Mouse (Mus musculus): Measurements from ENCODE around the gene Wwox.

The Wwox gene

DNA sequence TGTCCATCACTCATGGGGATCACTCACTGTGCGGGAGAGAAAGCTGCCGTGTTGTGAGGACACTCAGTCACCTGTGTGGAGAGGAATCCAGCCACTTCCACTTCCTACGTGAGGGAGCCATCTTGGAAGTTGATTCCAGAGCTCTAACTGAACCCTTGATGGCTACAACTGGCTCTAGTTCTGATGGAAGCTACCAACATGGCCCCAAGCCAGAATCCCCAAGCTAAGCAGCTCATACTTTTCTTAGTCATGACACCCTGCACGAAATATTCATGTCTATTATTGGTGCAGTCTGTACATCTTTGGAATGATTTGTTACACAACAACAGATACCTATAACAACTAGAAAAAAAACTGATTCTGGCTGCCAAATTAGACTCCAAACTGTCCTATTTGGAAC is 523.8 kb downstream of the Wwox start:
- DNase-seq (ENCODE audit: low spot score in 2 of 2) = no peak

DNA sequence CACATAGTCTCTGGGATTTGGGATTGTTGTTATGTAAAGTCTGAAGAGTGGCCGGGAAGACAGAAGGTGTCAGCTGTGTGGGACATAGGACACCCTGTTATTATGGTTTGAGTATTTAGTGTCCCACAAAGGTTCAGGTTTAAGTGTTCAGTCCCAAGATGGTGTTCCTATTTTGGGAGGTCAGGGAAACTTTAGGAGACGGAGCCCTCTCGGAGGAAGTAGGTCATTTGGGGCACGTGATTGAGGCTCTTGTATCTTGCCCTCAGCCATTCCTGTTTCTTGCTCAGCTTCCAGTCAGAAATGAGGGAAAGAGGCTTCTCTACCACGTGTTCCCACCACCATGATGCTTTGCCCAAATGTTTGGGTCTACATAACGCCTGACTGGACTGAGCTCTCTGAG is 524.8 kb downstream of the Wwox start:
- no peak for DNase-seq (ENCODE audit: low spot score in 2 of 2)

DNA sequence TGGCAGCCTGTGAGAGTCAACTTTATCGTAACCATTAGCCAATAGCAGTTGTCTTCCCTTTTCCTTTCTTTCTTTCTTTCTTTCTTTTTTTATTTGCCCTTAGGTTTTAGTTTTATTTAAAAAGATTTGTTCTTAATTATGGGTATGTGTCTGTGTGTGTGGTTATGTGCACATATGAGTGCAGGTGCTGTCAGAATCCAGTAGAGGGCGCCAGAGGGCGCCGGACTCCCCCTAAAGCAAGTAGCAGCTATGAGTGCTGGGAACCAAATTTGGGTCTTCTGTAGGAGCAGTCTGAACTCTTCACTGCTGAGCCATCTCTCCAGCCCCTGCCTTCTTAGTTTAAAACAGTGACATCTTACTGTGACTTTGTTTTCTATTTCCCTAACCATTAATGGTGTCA is 529.4 kb downstream of the Wwox start:
- DNase-seq (ENCODE audit: low spot score in 2 of 2) = no peak

- peak; percentile 68 to 93 for DNase-seq (ENCODE audit: low spot score in 2 of 2)
Measured at GRCm38 (mm10) chr8:114971378-114971777, 531.9 kb downstream of the Wwox start.

DNA sequence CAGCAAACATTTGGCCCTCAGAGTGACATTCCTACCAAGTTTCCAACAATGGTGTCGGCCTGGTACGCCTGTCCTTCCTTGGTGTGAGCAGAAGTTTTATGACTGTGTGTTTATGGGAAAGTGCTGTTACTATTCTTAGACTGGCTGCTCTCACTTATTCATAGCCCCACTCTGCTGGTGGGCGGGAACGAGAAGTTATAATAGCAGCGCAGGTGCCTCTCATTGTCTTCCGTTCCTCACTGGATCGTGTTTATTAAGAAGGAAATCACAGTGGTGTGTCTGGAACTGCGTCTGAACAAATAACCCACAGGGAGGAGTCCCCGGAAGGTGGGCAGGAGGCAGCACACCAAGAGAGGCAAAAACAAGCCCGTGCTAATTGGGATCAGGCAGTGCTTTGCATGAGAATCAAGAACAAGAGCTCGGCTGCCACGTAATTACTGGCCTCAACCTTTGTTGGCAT is 533.6 kb downstream of the Wwox start:
- DNase-seq (ENCODE audit: low spot score in 2 of 2) = no peak

DNA sequence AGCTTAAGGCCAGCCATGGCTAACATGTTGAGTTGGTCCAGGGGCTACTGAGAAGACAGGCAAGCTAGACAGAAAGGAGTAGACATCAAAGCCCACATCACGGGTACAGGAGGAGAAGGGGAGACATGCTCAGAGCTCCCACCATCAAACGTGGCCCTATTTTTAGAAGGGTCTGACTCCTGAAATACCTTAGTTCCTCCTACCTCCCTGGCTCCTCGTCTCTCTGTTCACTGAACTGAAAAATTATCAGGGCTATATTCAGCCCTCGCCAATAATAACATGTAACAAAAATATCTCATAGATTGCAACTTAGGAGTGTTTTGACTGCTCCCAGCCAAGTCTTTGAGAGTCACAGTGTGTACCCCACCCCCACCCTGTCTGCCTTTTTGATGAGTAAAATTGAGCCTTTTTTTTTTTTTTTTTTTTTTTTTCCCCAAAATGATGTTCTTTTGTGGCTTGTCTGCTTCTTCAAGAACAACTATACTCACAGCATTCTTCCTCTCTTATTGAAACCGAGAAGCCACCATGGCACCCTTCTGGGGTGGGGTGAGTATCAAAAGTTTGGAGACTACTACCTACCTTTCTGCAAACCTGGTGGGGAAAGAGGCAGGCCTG is 535.0 kb downstream of the Wwox start:
- no peak for DNase-seq (ENCODE audit: low spot score in 2 of 2)

DNA sequence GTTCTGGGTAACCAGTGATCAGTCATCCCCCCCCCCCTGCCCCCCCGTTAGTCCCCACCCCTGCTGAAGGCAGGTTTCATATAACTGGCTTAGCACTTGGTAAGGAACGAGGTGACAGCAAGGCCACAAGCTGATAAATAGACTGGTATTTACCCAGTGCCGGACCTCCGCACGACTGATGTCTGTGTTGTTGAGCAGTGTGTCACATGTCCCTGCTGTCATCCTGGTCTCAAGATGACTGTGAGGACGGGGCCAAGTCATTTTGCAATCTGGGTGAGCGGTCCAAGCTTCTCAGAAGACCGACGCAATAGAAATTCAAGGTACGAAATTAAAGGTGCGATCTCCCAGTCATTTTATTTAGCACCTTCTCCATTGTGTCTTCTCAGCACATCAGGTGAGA is 538.3 kb downstream of the Wwox start:
- no peak for DNase-seq (ENCODE audit: low spot score in 2 of 2)

GRCm38 (mm10) chr8:114978206-114978960 is 538.9 kb downstream of the Wwox start:
- no peak for DNase-seq (ENCODE audit: low spot score in 2 of 2)

DNA sequence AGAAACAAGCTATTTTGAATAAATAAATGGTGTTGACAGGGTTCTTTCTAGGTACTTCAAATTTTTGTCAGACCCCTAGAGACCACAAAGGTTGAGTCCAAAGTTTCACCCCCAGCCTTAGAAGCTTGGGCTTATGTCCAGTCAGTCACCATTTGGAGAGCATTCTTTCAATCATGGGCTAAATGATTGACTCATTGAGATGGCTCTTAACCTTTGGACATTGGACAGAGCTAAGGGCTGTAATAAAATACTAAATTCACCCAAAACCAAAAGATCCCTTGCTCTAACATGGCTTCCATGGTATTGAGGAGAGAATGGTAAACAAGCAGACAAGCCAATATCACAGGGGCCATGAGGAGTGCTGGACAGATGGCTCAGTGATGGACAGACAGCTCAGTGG is 540.2 kb downstream of the Wwox start:
- DNase-seq (ENCODE audit: low spot score in 2 of 2) = no peak

DNA sequence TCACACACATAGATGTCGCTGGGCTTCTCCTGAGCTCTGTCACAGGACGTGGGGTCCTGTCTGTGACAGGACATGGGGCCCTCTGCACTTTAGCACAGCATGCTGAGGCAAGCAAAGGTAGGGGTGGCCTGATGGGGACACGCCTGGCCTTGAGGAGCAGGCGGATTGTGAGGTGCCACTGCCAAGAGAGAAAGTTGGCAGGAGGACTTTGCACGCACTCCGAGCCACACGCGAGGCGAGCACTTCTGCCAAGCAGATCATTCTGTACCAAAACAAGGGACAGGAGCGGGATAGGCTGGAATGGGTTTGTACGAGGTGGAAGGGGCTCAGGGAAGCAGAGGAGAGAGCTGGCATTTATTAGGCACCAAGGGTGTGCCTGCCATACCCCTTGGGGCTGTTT is 543.3 kb downstream of the Wwox start:
- DNase-seq (ENCODE audit: low spot score in 2 of 2) = no peak

GRCm38 (mm10) chr8:114984500-114984899 is 545.0 kb downstream of the Wwox start:
- DNase-seq (ENCODE audit: low spot score in 2 of 2) = no peak

GRCm38 (mm10) chr8:114985996-114986395 is 546.5 kb downstream of the Wwox start:
- peak; percentile 66 to 71 for DNase-seq (ENCODE audit: low spot score in 2 of 2)

GRCm38 (mm10) chr8:114986971-114987370 is 547.5 kb downstream of the Wwox start:
- DNase-seq (ENCODE audit: low spot score in 2 of 2) = no peak

DNA sequence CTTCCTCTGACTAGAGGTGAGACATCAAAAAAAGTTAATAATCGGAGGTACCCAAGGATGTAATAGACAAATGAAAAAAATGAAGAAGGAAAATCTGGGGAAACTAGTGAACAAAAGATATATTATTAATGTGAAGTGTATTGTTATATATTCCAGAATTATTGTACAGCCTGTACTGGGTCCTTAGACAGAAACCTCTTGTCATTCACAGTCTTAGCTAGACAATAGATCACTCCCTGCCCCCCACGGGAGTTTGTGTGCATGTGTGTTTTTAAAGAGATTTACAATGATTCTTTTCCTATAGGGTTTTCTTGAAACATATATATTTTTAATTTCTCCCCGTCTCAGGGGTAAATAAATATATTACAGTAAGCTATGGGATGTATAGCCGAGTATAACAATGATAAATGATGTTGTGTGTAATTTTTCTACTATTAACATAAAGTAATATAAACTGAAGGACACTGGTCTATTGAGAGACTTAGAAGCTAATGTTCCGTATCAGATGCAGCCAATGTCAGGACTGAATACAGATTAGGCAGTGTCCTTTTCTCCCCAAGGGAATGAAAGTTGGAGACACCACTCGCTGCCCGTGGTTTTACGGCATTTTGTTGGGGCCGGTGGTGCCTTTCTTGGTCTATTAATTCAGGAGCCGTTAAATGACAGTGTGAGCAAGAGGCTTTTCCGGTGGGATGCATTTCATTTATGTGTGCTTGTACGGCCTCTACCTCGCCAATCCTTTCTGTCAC is 551.6 kb downstream of the Wwox start:
- DNase-seq (ENCODE audit: low spot score in 2 of 2) = no peak

- no peak for DNase-seq (ENCODE audit: low spot score in 2 of 2)
Measured at GRCm38 (mm10) chr8:115000736-115001135, 561.3 kb downstream of the Wwox start.

GRCm38 (mm10) chr8:115005021-115005420 is 565.6 kb downstream of the Wwox start:
- DNase-seq (ENCODE audit: low spot score in 2 of 2) = no peak

GRCm38 (mm10) chr8:115006561-115006960 is 567.1 kb downstream of the Wwox start:
- no peak for DNase-seq (ENCODE audit: low spot score in 2 of 2)

- no peak for DNase-seq (ENCODE audit: low spot score in 2 of 2)
Measured at GRCm38 (mm10) chr8:115007280-115007679, 567.8 kb downstream of the Wwox start.

DNA sequence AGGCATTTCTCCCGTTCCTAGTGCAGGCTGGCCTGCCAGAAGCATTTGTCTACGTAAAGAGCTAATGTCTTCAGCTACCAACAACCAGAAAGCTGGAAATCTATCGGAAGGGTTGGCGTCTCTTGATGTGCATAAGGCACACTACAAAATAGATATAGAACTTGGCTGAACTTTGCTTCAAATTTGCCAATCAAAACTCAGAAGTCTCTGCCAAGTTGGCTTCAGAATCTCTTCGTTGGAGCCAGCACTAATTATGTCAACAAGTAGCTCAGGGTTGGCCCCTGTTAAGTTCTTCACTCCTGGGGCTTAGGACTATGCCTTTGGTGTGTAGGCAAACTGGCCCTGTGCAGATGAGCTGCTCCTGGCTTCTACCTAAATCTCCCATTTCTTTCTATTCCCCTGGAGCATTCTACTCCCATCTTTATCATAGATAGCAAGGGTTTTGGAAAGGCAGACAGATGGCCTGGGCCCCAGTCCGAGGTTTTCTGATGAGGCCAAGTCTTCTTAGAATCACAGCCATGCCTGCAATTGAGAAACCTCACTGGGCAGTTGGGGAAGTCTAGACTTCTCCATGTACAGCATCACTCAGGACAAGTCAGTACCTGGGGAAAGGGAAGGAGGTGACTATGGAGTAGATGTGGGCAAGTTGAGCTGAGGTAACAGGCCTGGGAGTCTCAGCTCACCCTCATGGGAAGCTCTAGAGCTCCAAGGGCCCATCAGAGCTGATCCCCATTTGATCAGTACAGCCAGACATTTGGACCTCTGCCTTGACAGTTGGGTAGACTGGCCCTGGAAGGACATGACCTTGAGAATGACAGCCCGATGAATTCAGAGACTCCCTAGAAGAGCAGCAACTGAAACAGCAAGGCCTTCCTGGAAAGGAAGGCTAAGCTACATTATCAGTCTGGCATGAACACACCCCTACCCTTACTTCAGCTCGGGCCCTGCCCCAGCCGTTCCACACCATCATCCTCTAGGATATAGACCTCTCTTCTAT is 569.5 kb downstream of the Wwox start:
- no peak for DNase-seq (ENCODE audit: low spot score in 2 of 2)

- no peak for DNase-seq (ENCODE audit: low spot score in 2 of 2)
Measured at GRCm38 (mm10) chr8:115009897-115010768, 570.7 kb downstream of the Wwox start.

GRCm38 (mm10) chr8:115010769-115011073 is 571.3 kb downstream of the Wwox start:
- no peak for DNase-seq (ENCODE audit: low spot score in 2 of 2)

Measured in thymus, postnatal 10 days (tissue).